8 mouse cellular contexts compared by ENCODE assay signal in the genomic region with DNA sequence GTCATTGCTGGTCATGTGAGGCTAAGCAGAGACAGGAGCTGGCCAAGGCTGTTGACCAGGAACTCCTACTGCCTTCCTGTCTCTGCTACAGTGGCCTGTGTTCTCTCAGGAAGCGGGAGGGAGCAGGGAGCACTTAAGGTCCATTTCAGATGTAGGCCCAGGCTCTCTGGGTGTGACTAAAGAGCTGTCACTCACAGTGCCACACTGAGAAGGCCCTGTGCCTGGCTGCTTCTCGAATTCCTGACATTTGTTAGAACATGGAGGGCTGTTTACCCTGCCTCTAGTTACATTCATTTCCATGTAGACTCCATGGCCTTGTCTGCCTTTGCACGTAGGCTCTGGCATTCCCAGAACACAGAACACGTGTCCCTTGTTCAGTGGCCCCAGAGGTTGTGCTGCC.
DNase-seq lines count a peak whose midpoint lies in the region; ATAC-seq lines count a peak whose summit lies in the region.

No protein-coding gene starts in this region.

- H3K9ac ChIP-seq in intestine, embryonic 16.5 days (ENCODE audit: low read depth, low read length): no peak overlapping the region

- peaks cover 5% of the 10 kb centered on the region; the same call in 1 of the 2 replicates for H3K36me3 ChIP-seq in intestine, embryonic 16.5 days (ENCODE audit: control insufficient read depth, insufficient read depth, low read length)

- H3K4me1 ChIP-seq in intestine, embryonic 16.5 days (ENCODE audit: control insufficient read depth, insufficient read depth, low read length): peaks cover 31% of the 10 kb centered on the region

- intact Hi-C loops in heart, postnatal 14 days (cut with DNase I): loop anchor here (2.0 kb wide), 1 partner anchor 24 kb away; no protein-coding TSS in a partner anchor

- ATAC-seq in intestine, embryonic 16.5 days: peak; percentile 12; the same call in 1 of the 2 replicates

- peak overlapping the region; percentile 29; the same call in 1 of the 2 replicates for H3K27ac ChIP-seq in intestine, embryonic 16.5 days (ENCODE audit: low read length)

- peak; percentile 99 for DNase-seq in heart, adult 11 months
- no peak for DNase-seq in heart, postnatal 14 days
- peak; percentile 57 to 83 for DNase-seq in heart, adult 18-20 months
- peak; percentile 66 for DNase-seq in lung, postnatal 25 days (ENCODE audit: low spot score)
- DNase-seq in right cerebral cortex, adult 18-20 months: no peak
- no peak for DNase-seq in right cerebral cortex, postnatal 10 days (ENCODE audit: low spot score in 2 of 2)
- no peak for DNase-seq in urinary bladder, postnatal 14 days (ENCODE audit: low spot score)

- H3K27me3 ChIP-seq in intestine, embryonic 16.5 days (replicated peaks; ENCODE audit: control insufficient read depth, insufficient read depth, low read length): no peaks in the 10 kb centered on the region

- H3K4me2 ChIP-seq in intestine, embryonic 16.5 days (ENCODE audit: low read depth, low read length): no peak overlapping the region

- H3K4me3 ChIP-seq in intestine, embryonic 16.5 days (ENCODE audit: low read length): no peak overlapping the region

- 0 out of 2 replicates have a peak, but pooled peaks cover 3% of the 10 kb centered on the region for H3K9me3 ChIP-seq in intestine, embryonic 16.5 days (ENCODE audit: control insufficient read depth, low read length)

- 70% methylated on average over 4 of the region's 4 CpGs for whole genome bisulfite sequencing in intestine, embryonic 16.5 days

Comparison
In these comparisons a context has a peak if more than half of its experiments do, and no peak if none do; other contexts are left out.
1. DNase-seq: peak in heart, adult 11 months (single experiment), heart, adult 18-20 months (2 of 2) and lung, postnatal 25 days (single experiment); none in heart, postnatal 14 days (0 of 2), right cerebral cortex, adult 18-20 months (single experiment), right cerebral cortex, postnatal 10 days (0 of 2) and urinary bladder, postnatal 14 days (single experiment).